Mouse (Mus musculus) neural tube, embryonic 14.5 days (tissue): ENCODE results near the gene Cd247. TPM values are rescaled to one million over a fixed set of nuclear protein-coding genes. Genes with fewer than 3 reads are reported as not detected.

ENCODE experiments used
- ATAC-seq: fragments of 200-750 bp; cut with Nextera tagmentation; 2 replicates; pipeline ENCODE4 v1.8.0; 2017; ENCODE audit warnings: low read depth, mild to moderate bottlenecking, moderate TSS enrichment, moderate library complexity
- H3K27ac ChIP-seq: fragments of 300-500 bp; sonication (generic); 2 replicates; pipeline ENCODE4 v1.5.1; 2014; ENCODE audit warnings: low read depth, mild to moderate bottlenecking, control low read depth, low read length, moderate library complexity, mixed read lengths
- H3K27me3 ChIP-seq: fragments of 300-500 bp; sonication (generic); 2 replicates; pipeline ENCODE4 v1.6.1; 2014; ENCODE audit warnings: low read length; ENCODE audit not compliant: control insufficient read depth, insufficient read depth
- H3K36me3 ChIP-seq: fragments of 300-500 bp; sonication (generic); 2 replicates; pipeline ENCODE4 v1.6.1; 2014; ENCODE audit warnings: low read length, mixed read lengths; ENCODE audit not compliant: control insufficient read depth, insufficient read depth
- H3K4me1 ChIP-seq: fragments of 300-500 bp; sonication (generic); 2 replicates; pipeline ENCODE4 v1.6.1; 2014; ENCODE audit warnings: low read length; ENCODE audit not compliant: control insufficient read depth, insufficient read depth
- H3K4me2 ChIP-seq: fragments of 300-500 bp; sonication (generic); 2 replicates; pipeline ENCODE4 v1.6.1; 2014; ENCODE audit warnings: mild to moderate bottlenecking, low read depth, low read length, control low read depth
- H3K4me3 ChIP-seq: fragments of 300-500 bp; sonication (generic); 2 replicates; pipeline ENCODE4 v1.5.1; 2014; ENCODE audit warnings: low read depth, low read length, control low read depth, mixed read lengths
- H3K9ac ChIP-seq: fragments of 300-500 bp; sonication (generic); replicated peaks from 2 replicates; pipeline ENCODE4 v1.6.1; 2014; ENCODE audit warnings: low read depth, mild to moderate bottlenecking, control low read depth, low read length, mixed read lengths
- H3K9me3 ChIP-seq: fragments of 300-500 bp; sonication (generic); 2 replicates; pipeline ENCODE4 v1.6.1; 2016; ENCODE audit warnings: low read length; ENCODE audit not compliant: control insufficient read depth
- WGBS: fragments of 180-500 bp; shearing (Covaris S2); extraction: QIAGEN DNeasy Blood & Tissue Kit; methylation state at CpG from one replicate; pipeline ENCODE4 v1.1.7; 2014; 5-methylcytosine and 5-hydroxymethylcytosine counted together
- polyA plus RNA-seq: library from polyadenylated mRNA; unstranded; fragments of >200 nt; fragmentation: Nextera tagmentation; extraction: Ambion mirVana; gene quantifications from 2 replicates; pipeline ENCODE4 v1.2.1, GENCODE M21; 2014

The Cd247 gene
- polyA plus RNA-seq, 1 experiment from 2014 or later, result 1.1 TPM

DNA sequence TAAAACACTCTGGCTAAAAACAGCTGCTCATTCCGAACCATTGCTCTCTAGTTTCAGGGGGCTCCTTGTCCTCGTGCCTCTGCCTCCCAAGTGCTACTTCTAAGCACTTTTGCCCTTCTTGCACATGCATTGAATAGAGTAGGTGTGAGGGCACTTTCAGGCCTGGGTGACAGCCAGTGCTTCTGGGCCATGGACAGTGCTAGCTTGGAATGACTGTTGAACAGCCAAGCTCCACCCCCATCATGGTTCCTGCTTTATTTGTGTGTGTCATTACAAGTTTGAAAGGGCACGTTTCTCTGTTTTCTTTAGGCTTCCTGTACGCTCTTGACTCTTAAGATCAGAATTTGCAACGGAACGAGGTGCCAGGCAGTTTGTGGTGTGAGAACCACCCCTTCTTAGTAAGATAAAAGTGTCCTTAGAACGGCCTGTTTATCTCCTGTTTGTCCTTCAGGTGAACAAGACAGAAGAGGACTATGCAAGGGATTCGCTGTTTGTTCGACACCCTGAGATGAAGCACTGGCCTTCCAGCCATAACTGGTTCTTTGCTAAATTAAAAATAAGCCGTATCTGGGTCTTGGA lies 18.2 kb upstream of the Cd247 start:
- ATAC-seq, result no peak
- Histone ChIP-seq H3K27me3 (no peaks in the 10 kb centered on the region; the same call in 1 of the 2 replicates), H3K4me2 (no peak overlapping the region), H3K27ac (no peak overlapping the region), H3K9ac (no peak overlapping the region), H3K9me3 (no peaks in the 10 kb centered on the region), H3K4me3 (no peak overlapping the region), H3K36me3 (no peaks in the 10 kb centered on the region), H3K4me1 (peaks cover 1% of the 10 kb centered on the region; the same call in 1 of the 2 replicates)
- 89% methylated on average over 10 of the region's 10 CpGs for WGBS

DNA sequence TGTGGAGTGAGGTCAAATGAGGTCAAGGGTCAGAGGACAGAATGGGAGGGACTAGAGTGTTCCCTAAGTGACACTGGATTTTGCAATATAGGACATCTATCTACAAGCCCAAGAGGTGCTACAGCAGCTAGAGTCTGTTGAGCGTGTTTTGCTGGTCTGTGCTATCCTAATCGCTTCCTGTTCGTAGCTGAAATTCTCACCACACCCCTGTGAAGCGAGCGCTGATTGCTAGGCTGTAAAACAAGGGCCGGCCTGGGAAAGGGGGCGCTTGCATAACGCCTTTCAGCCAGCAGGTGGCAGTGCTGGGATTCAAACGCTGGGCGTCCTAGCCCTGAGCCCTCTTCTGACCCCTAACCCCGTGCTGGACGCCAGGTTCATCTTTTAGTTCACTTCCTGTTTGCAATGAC lies 17.0 kb upstream of the Cd247 start:
- Histone ChIP-seq H3K27ac (no peak overlapping the region), H3K9me3 (no peaks in the 10 kb centered on the region), H3K36me3 (no peaks in the 10 kb centered on the region), H3K4me1 (peaks cover 3% of the 10 kb centered on the region; the same call in 1 of the 2 replicates), H3K9ac (no peak overlapping the region), H3K27me3 (no peaks in the 10 kb centered on the region; the same call in 1 of the 2 replicates), H3K4me2 (no peak overlapping the region; the same call in 1 of the 2 replicates), H3K4me3 (no peak overlapping the region)
- WGBS, result 2% methylated on average over 12 of the region's 12 CpGs
- peak; percentile 39 for ATAC-seq

DNA sequence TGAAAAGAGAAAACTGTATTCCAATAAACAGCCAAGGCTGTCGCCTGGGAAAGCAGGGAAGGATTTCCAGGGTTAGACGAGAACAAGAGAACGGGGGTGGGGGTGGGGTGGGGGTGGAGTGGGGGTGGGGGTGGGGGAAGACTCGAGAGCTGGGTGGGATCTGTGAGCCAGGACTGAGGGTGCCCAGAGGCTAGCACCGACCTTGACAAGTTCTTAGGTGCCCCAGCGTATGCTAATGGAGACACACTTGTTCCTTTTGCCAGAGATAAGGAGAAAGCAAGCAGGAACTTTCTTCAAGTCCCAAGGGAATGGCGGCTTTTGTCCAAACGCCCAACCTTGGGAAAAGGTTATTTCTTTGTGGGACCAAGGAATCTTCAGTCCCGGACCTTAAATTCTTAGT lies 16.5 kb upstream of the Cd247 start:
- no peaks in the 10 kb centered on the region; the same call in 1 of the 2 replicates for H3K27me3 ChIP-seq
- WGBS, result 47% methylated on average over 9 of the region's 9 CpGs
- no peaks in the 10 kb centered on the region for H3K36me3 ChIP-seq
- H3K9me3 ChIP-seq, result no peaks in the 10 kb centered on the region
- no peak overlapping the region; the same call in 1 of the 2 replicates for H3K4me2 ChIP-seq
- peak; percentile 14; the same call in 1 of the 2 replicates for ATAC-seq
- H3K9ac ChIP-seq, result no peak overlapping the region
- H3K4me1 ChIP-seq, result peaks cover 3% of the 10 kb centered on the region; the same call in 1 of the 2 replicates
- H3K27ac ChIP-seq, result no peak overlapping the region
- H3K4me3 ChIP-seq, result no peak overlapping the region

- Histone ChIP-seq H3K36me3 (no peaks in the 10 kb centered on the region), H3K9ac (no peak overlapping the region), H3K27me3 (peaks cover 2% of the 10 kb centered on the region), H3K27ac (no peak overlapping the region), H3K4me2 (no peak overlapping the region), H3K4me1 (peaks cover 3% of the 10 kb centered on the region; the same call in 1 of the 2 replicates), H3K9me3 (no peaks in the 10 kb centered on the region), H3K4me3 (no peak overlapping the region)
- 48% methylated on average over 19 of the region's 19 CpGs for WGBS
- ATAC-seq, result no peak; the same call in 1 of the 2 replicates
Observed at GRCm38 (mm10) chr1:165775518-165776294, 12.8 kb upstream of the Cd247 start.

GRCm38 (mm10) chr1:165779954-165780585 lies 8.4 kb upstream of the Cd247 start:
- no peak overlapping the region for H3K9ac ChIP-seq
- H3K4me3 ChIP-seq, result peak overlapping the region; percentile 18

GRCm38 (mm10) chr1:165780586-165781111 lies 7.8 kb upstream of the Cd247 start:
- H3K4me2 ChIP-seq, result peak overlapping the region; percentile 31
- no peaks in the 10 kb centered on the region; the same call in 1 of the 2 replicates for H3K4me1 ChIP-seq
- ATAC-seq, result peak; percentile 73; the same call in 1 of the 2 replicates
- H3K36me3 ChIP-seq, result no peaks in the 10 kb centered on the region
- H3K27ac ChIP-seq, result no peak overlapping the region
- 4% methylated on average over 20 of the region's 20 CpGs for WGBS
- no peak overlapping the region for H3K9ac ChIP-seq
- no peaks in the 10 kb centered on the region for H3K9me3 ChIP-seq
- H3K4me3 ChIP-seq, result peak overlapping the region; percentile 18
- peaks cover 2% of the 10 kb centered on the region; the same call in 1 of the 2 replicates for H3K27me3 ChIP-seq

More at GRCm38 (mm10) chr1:165779954-165780585, 8.4 kb upstream of the Cd247 start:
- Histone ChIP-seq H3K4me2 (peak overlapping the region; percentile 31), H3K27me3 (peaks cover 2% of the 10 kb centered on the region; the same call in 1 of the 2 replicates), H3K9me3 (no peaks in the 10 kb centered on the region), H3K4me1 (0 out of 2 replicates have a peak, but pooled peaks cover 3% of the 10 kb centered on the region), H3K27ac (no peak overlapping the region), H3K36me3 (no peaks in the 10 kb centered on the region)
- peak; percentile 58; the same call in 1 of the 2 replicates for ATAC-seq
- 3% methylated on average over 13 of the region's 13 CpGs for WGBS

- 89% methylated on average over 9 of the region's 9 CpGs for WGBS
- H3K4me3 ChIP-seq, result no peak overlapping the region
- H3K4me2 ChIP-seq, result no peak overlapping the region
- H3K9me3 ChIP-seq, result no peaks in the 10 kb centered on the region
- H3K4me1 ChIP-seq, result peaks cover 6% of the 10 kb centered on the region; the same call in 1 of the 2 replicates
- no peak for ATAC-seq
- H3K9ac ChIP-seq, result no peak overlapping the region
- H3K36me3 ChIP-seq, result no peaks in the 10 kb centered on the region
- H3K27ac ChIP-seq, result no peak overlapping the region
- peaks cover 2% of the 10 kb centered on the region; the same call in 1 of the 2 replicates for H3K27me3 ChIP-seq
Observed at GRCm38 (mm10) chr1:165781426-165781825, 7.1 kb upstream of the Cd247 start.

DNA sequence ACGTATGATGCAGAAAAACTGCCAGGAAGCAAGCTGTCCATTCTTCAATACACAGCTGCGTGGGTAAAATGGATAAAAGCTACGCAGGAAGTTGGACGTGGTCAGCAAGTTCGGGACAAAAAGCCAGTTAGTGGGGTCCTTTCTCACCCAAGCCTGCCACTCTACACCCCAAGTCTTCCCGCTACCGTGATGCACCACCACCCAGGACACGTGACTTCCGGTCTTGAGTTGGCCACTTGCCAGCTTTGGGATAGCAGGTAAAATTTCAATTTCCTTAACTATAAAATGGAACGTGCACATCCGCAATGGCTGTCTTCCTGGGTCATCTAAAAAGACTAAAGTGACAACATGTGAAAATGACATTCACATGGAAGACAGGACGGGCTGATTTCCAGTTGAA lies 6.6 kb upstream of the Cd247 start:
- no peaks in the 10 kb centered on the region for H3K36me3 ChIP-seq
- 89% methylated on average over 12 of the region's 12 CpGs for WGBS
- no peak for ATAC-seq
- H3K4me1 ChIP-seq, result peaks cover 6% of the 10 kb centered on the region; the same call in 1 of the 2 replicates
- no peaks in the 10 kb centered on the region for H3K9me3 ChIP-seq
- H3K27me3 ChIP-seq, result peaks cover 2% of the 10 kb centered on the region; the same call in 1 of the 2 replicates
- no peak overlapping the region for H3K9ac ChIP-seq
- H3K27ac ChIP-seq, result no peak overlapping the region
- no peak overlapping the region for H3K4me3 ChIP-seq
- H3K4me2 ChIP-seq, result no peak overlapping the region
